Mouse (Mus musculus): ENCODE data around the gene Col19a1. TPM values are rescaled to one million over a fixed set of nuclear protein-coding genes. Genes with fewer than 3 reads are reported as not detected.

Gene Col19a1
- polyA plus RNA-seq, 1 experiment = not detected

DNA sequence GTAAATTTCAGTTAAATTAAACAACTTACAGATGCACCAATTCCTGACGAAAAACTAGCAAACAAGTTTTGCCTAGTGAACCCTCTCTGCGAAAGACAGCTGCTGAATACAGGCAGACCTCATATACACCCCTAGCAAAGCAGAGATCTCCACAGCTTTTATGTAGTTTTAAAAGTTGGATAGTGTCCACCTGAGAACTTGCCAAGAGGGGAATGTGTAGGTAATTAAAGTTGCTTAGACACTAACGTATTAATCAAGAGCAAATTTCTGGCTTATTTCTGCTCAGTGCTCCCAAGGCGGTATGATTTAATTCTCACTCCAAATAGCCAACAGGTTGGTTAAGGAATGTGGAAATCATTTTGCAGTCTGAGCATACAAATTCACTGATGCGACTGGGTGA lies 329.3 kb downstream of the Col19a1 start:
- H3K27ac ChIP-seq (ENCODE audit: insufficient read depth, low read depth, low read length) = no peak overlapping the region

DNA sequence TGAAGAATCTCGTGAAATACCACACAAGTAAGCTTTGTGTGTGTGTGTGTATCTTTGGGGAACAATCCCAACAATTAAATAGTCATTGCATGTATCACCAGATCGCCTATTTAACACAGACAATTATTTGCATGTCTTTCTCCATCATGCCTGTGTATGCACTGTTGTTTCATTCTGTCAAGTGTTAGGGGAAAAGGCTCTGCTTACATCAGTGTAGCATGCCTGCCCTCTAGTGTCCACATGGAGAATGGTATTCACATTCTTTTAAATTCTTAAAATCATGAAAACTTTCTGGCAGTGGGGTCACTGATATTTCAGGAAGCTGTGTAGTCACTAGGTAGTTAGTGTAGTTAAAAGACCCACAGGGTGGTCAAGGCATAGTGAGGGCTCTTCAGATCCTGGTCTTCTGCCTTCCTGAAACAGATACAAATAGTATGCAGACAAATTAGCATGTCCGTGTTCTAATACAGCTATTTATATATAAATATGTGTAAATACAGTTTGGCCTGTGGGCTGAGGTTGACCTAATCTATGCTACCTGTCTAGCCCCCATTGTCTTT lies 338.1 kb downstream of the Col19a1 start:
- WGBS = 41% methylated on average over 3 of the region's 3 CpGs
- Histone ChIP-seq H3K27ac (ENCODE audit: insufficient read depth, low read depth, low read length) (no peak overlapping the region), H3K4me3 (ENCODE audit: insufficient read depth, low read depth, low read length) (no peak overlapping the region), H3K4me1 (ENCODE audit: control insufficient read depth, insufficient read depth, low read length) (no peaks in the 10 kb centered on the region)
- no peak for TF ChIP-seq POLR2A (IDR thresholded peaks at IDR 0.05; ENCODE audit: insufficient read depth, low read depth, low read length)
- TF ChIP-seq CTCF (IDR thresholded peaks at IDR 0.05; ENCODE audit: insufficient read depth, low read depth, low read length) = no peak

More for the DNA sequence above, 329.3 kb downstream of the Col19a1 start:
- TF ChIP-seq POLR2A (IDR thresholded peaks at IDR 0.05; ENCODE audit: insufficient read depth, low read depth, low read length) (no peak), CTCF (IDR thresholded peaks at IDR 0.05; ENCODE audit: insufficient read depth, low read depth, low read length) (no peak)
- no peaks in the 10 kb centered on the region for H3K4me1 ChIP-seq (ENCODE audit: control insufficient read depth, insufficient read depth, low read length)
- no peak overlapping the region for H3K4me3 ChIP-seq (ENCODE audit: insufficient read depth, low read depth, low read length)
- 53% methylated on average over 5 of the region's 5 CpGs for WGBS

- H3K27ac ChIP-seq (ENCODE audit: insufficient read depth, low read depth, low read length) = no peak overlapping the region
- no peak overlapping the region for H3K4me3 ChIP-seq (ENCODE audit: insufficient read depth, low read depth, low read length)
- 73% methylated on average over 10 of the region's 10 CpGs for WGBS
- TF ChIP-seq CTCF (IDR thresholded peaks at IDR 0.05; ENCODE audit: insufficient read depth, low read depth, low read length) (no peak), POLR2A (IDR thresholded peaks at IDR 0.05; ENCODE audit: insufficient read depth, low read depth, low read length) (no peak)
- H3K4me1 ChIP-seq (ENCODE audit: control insufficient read depth, insufficient read depth, low read length) = no peaks in the 10 kb centered on the region
Measured at GRCm38 (mm10) chr1:24248294-24249104, 338.8 kb downstream of the Col19a1 start.

DNA sequence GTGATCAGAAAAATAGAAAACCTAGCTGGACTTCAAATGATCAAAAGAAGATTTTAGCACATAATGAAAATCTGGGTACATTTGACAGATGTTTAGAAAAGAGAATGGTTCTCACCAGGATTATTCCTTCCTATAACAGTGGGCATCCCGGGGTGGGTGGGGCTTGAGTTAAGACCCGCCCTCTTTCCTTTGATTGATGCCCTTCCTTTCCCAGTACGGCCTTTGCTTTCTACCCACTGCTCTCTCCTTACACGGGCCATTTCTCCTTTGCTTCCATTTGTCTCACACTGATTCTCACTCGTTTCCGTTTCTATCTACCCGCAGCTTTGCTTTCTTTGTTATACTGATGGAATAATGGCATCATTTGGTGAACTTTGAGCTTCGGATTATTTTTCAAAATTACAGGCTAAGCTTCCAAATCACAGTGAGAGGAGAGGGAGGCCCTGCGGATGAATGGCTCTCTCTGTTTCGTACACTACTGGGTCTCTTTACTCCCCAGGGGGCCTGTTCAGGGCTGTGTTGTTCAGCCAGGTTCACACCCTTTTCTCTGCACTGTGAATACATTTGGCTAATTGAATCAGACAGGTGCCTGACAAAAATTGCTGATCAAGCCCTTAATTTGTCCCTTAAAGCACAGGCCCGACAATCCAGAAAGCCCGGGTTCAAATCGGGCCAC lies 341.4 kb downstream of the Col19a1 start:
- H3K4me1 ChIP-seq (ENCODE audit: control insufficient read depth, insufficient read depth, low read length) = no peaks in the 10 kb centered on the region
- WGBS = 48% methylated on average over 13 of the region's 13 CpGs
- TF ChIP-seq POLR2A (IDR thresholded peaks at IDR 0.05; ENCODE audit: insufficient read depth, low read depth, low read length) (no peak), CTCF (IDR thresholded peaks at IDR 0.05; ENCODE audit: insufficient read depth, low read depth, low read length) (no peak)

DNA sequence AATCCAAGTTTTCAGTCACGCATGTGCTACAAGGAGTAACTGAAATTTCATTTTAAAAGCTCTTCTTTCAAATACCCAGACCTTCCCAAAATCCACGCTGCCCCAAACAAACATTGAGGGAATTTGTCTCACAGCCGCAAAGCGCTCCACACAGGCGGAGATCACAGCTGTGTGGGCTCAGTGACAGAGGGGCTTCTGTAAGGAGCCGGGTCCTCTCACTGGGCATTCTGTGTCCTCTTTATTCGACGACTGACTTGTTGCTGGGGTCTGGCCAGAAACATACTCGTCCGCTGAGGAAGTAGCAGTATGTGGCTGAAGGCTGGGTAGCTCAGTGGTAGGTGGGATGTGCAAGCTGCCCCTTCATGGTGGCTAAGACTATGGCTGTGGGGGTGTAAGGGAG lies 342.3 kb downstream of the Col19a1 start:
- no peaks in the 10 kb centered on the region for H3K4me1 ChIP-seq (ENCODE audit: control insufficient read depth, insufficient read depth, low read length)
- H3K4me3 ChIP-seq (ENCODE audit: insufficient read depth, low read depth, low read length) = no peak overlapping the region
- whole genome bisulfite sequencing = 72% methylated on average over 10 of the region's 10 CpGs
- no peak for TF ChIP-seq POLR2A (IDR thresholded peaks at IDR 0.05; ENCODE audit: insufficient read depth, low read depth, low read length)
- no peak for TF ChIP-seq CTCF (IDR thresholded peaks at IDR 0.05; ENCODE audit: insufficient read depth, low read depth, low read length)
- no peak overlapping the region for H3K27ac ChIP-seq (ENCODE audit: insufficient read depth, low read depth, low read length)

More for the DNA sequence above, 341.4 kb downstream of the Col19a1 start:
- H3K27ac ChIP-seq (ENCODE audit: insufficient read depth, low read depth, low read length) = no peak overlapping the region
- no peak overlapping the region for H3K4me3 ChIP-seq (ENCODE audit: insufficient read depth, low read depth, low read length)

DNA sequence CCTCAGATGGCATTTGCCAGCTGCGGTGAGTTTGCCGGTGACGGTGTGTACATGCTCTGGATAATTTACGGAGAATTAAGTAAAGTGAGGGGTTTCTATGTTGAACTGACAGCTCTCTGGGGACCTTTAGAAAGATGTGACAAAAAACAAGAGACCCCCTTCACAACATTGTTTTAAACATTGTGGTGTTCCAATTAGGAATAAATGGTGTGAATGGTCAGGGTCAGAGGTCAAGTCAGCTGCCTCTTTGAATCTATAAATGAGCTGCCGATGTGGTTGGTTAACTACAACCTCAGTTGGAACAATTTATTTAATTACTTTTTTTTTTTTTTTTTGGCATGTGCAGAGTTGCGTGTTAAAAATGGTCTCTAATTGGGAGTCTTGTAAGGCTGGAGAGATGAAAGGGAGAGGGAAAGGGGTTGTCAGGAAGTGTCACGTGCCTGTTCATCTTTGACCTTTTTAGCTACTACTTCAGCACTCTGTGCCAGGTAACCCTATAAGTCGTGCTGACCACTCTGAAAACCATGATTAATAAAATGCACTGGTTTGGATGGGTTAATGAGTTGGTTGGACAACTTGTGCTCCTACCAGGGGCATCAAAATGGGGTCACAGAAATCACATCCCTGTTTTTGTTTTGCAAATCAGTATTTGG lies 347.1 kb downstream of the Col19a1 start:
- Histone ChIP-seq H3K27ac (ENCODE audit: insufficient read depth, low read depth, low read length) (no peak overlapping the region), H3K4me1 (ENCODE audit: control insufficient read depth, insufficient read depth, low read length) (no peaks in the 10 kb centered on the region), H3K4me3 (ENCODE audit: insufficient read depth, low read depth, low read length) (no peak overlapping the region)
- TF ChIP-seq POLR2A (IDR thresholded peaks at IDR 0.05; ENCODE audit: insufficient read depth, low read depth, low read length) (no peak), CTCF (IDR thresholded peaks at IDR 0.05; ENCODE audit: insufficient read depth, low read depth, low read length) (no peak)
- 57% methylated on average over 8 of the region's 8 CpGs for WGBS

DNA sequence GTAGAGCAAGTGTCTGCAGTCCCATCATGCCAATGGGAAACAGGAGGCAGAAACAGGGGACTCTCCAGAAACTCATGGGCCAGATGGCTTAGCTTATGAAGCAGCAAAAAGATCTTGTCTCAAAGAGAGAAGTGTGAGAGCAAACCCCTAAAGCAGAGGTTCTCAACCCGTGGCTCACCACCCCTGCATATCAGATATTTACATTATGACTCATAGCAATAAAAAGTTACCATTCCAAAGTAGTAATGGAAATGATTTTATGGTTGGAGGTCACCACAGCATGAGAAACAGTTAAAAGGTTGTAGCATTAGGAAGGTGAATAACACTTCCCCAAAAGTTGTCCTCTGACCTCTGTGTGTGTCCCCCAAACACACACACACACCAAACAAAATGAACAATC lies 350.9 kb downstream of the Col19a1 start:
- H3K4me1 ChIP-seq (ENCODE audit: control insufficient read depth, insufficient read depth, low read length) = no peaks in the 10 kb centered on the region
- TF ChIP-seq POLR2A (IDR thresholded peaks at IDR 0.05; ENCODE audit: insufficient read depth, low read depth, low read length) (no peak), CTCF (IDR thresholded peaks at IDR 0.05; ENCODE audit: insufficient read depth, low read depth, low read length) (no peak)
- no peak overlapping the region for H3K27ac ChIP-seq (ENCODE audit: insufficient read depth, low read depth, low read length)
- no peak overlapping the region for H3K4me3 ChIP-seq (ENCODE audit: insufficient read depth, low read depth, low read length)
- 85% methylated on average over 1 of the region's 1 CpGs for WGBS

DNA sequence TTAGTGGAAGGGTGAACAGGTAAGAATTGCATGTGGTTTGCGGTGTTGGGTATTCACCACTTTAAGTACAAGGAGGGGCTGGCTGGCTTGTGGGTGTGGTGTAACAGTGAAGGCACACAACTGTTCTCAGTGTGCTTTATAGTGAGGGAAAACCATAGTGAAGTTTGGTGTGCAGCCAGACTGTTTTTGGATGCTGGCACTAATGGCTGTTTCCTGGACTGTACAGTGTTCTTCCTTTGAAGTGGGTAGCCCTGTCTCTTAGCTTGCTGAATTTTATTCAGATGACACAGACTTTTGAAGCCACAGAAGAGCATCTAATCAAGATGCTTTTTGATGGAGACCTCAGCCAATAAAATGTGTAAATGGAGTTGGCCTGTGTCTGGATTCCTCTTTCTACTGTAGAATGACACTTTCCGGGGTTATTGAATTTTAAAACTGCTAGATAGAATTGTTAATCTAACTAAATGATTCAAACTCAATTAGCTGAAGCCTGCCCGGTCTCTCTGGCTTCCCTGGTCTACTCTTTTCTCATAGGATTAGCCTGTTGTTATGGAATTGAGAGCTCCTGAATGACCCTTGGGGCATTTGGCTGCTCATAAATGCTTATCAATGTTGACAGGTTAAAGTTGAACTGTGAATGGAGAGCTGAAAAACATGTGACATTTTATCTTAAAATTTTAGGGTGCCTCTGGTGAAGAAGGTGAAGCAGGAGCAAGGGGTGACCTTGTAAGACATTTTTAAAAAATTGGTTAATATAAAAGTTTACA lies 355.6 kb downstream of the Col19a1 start:
- no peak overlapping the region for H3K4me3 ChIP-seq (ENCODE audit: insufficient read depth, low read depth, low read length)
- 78% methylated on average over 3 of the region's 3 CpGs for WGBS
- H3K4me1 ChIP-seq (ENCODE audit: control insufficient read depth, insufficient read depth, low read length) = no peaks in the 10 kb centered on the region
- no peak overlapping the region for H3K27ac ChIP-seq (ENCODE audit: insufficient read depth, low read depth, low read length)
- TF ChIP-seq CTCF (IDR thresholded peaks at IDR 0.05; ENCODE audit: insufficient read depth, low read depth, low read length) = no peak
- no peak for TF ChIP-seq POLR2A (IDR thresholded peaks at IDR 0.05; ENCODE audit: insufficient read depth, low read depth, low read length)
